Mouse (Mus musculus) lung, postnatal 0 days (tissue): ENCODE data around the gene Lta. TPM values are rescaled to one million over a fixed set of nuclear protein-coding genes. Genes with fewer than 3 reads are reported as not detected.

Experiments used
- ATAC-seq: fragments of 200-750 bp; cut with Nextera tagmentation; 2 replicates; pipeline ENCODE4 v1.8.0; 2017; ENCODE audit warnings: moderate library complexity
- DNase-seq: peaks from one replicate; pipeline ENCODE4 v3.0.0-alpha.2; 2016; ENCODE audit warnings: low spot score
- H3K27ac ChIP-seq: fragments of 300-500 bp; sonication (generic); 2 replicates; pipeline ENCODE4 v1.5.1; 2014; ENCODE audit warnings: antibody characterized with exemption, mild to moderate bottlenecking, low read length, mixed read lengths
- H3K27me3 ChIP-seq: fragments of 300-500 bp; sonication (generic); replicated peaks from 2 replicates; pipeline ENCODE4 v1.6.1; 2014; ENCODE audit warnings: low read length, mixed read lengths; ENCODE audit not compliant: insufficient read depth
- H3K36me3 ChIP-seq: fragments of 300-500 bp; sonication (generic); 2 replicates; pipeline ENCODE4 v1.6.1; 2014; ENCODE audit warnings: low read length, mixed read lengths; ENCODE audit not compliant: insufficient read depth
- H3K4me1 ChIP-seq: fragments of 300-500 bp; sonication (generic); 2 replicates; pipeline ENCODE4 v1.6.1; 2014; ENCODE audit warnings: antibody characterized with exemption, low read depth, low read length, mixed read lengths; ENCODE audit not compliant: insufficient read depth
- H3K4me2 ChIP-seq: fragments of 300-500 bp; sonication (generic); replicated peaks from 2 replicates; pipeline ENCODE4 v1.6.1; 2014; ENCODE audit warnings: low read depth, mild to moderate bottlenecking, low read length, moderate library complexity, mixed read lengths
- H3K4me3 ChIP-seq: fragments of 300-500 bp; sonication (generic); 2 replicates; pipeline ENCODE4 v1.5.1; 2014; ENCODE audit warnings: low read depth, low read length
- H3K9ac ChIP-seq: fragments of 300-500 bp; sonication (generic); replicated peaks from 2 replicates; pipeline ENCODE4 v1.6.1; 2014; ENCODE audit warnings: low read depth, mild to moderate bottlenecking
- H3K9me3 ChIP-seq: fragments of 300-500 bp; sonication (generic); 2 replicates; pipeline ENCODE4 v1.6.1; 2016; ENCODE audit warnings: low read length, mixed read lengths
- CTCF ChIP-seq: IDR thresholded peaks from 2 replicates; pipeline ENCODE4 v1.5.1; 2016; ENCODE audit warnings: antibody characterized with exemption, mild to moderate bottlenecking
- EP300 ChIP-seq: IDR thresholded peaks from 2 replicates; pipeline ENCODE4 v1.6.1; 2016; ENCODE audit warnings: antibody characterized with exemption, mild to moderate bottlenecking, control low read depth
- WGBS: fragments of 180-500 bp; shearing (Covaris S2); extraction: QIAGEN DNeasy Blood & Tissue Kit; methylation state at CpG from one replicate; pipeline ENCODE4 v1.1.7; 2014; 5-methylcytosine and 5-hydroxymethylcytosine counted together
- polyA plus RNA-seq: library from polyadenylated mRNA; unstranded; fragments of >200 nt; fragmentation: Nextera tagmentation; extraction: Ambion mirVana; gene quantifications from 2 replicates; pipeline ENCODE4 v1.2.1, GENCODE M21; 2015

Gene Lta
- polyA plus RNA-seq, 1 experiment from 2014 or later = 0.11 TPM

- Histone ChIP-seq H3K36me3 (no peaks in the 10 kb centered on the region), H3K27ac (no peak within 1 kb of the TSS), H3K4me3 (no peak within 1 kb of the TSS), H3K9me3 (no peaks in the 10 kb centered on the region), H3K4me2 (0 out of 2 replicates have a peak within 1 kb of the TSS, but pooled peaks have one; percentile 3), H3K9ac (no peak within 1 kb of the TSS), H3K4me1 (no peaks in the 10 kb centered on the region), H3K27me3 (0 out of 2 replicates have a peak, but pooled peaks cover 3% of the 10 kb centered on the region)
- WGBS = 30% methylated on average over 13 of the region's 13 CpGs
- TF ChIP-seq EP300 (no peak), CTCF (no peak)
- ATAC-seq (peak; percentile 26; the same call in 1 of the 2 replicates), DNase-seq (peak; percentile 50)
These were observed 3.4 kb downstream of the Lta start, which contains the start of gene Tnf for GRCm38 (mm10) chr17:35201787-35202186. Gene Tnf, minus strand, starts transcription at chr17:35202007.

- no peak overlapping the region for H3K9ac ChIP-seq
- 51% methylated on average over 11 of the region's 11 CpGs for WGBS
These were observed 4.0 kb downstream of the Lta start for GRCm38 (mm10) chr17:35201128-35201527.

GRCm38 (mm10) chr17:35200398-35200797, 4.8 kb downstream of the Lta start:
- WGBS = 77% methylated on average over 11 of the region's 11 CpGs

More at GRCm38 (mm10) chr17:35201128-35201527, 4.0 kb downstream of the Lta start:
- no peak for TF ChIP-seq EP300
- TF ChIP-seq CTCF = no peak
- DNase-seq = no peak
- H3K36me3 ChIP-seq = no peaks in the 10 kb centered on the region
- 0 out of 2 replicates have a peak, but pooled peaks cover 3% of the 10 kb centered on the region for H3K27me3 ChIP-seq
- H3K4me2 ChIP-seq = no peak overlapping the region
- H3K9me3 ChIP-seq = no peaks in the 10 kb centered on the region
- no peaks in the 10 kb centered on the region for H3K4me1 ChIP-seq
- no peak for ATAC-seq
- H3K27ac ChIP-seq = no peak overlapping the region
- no peak overlapping the region for H3K4me3 ChIP-seq

GRCm38 (mm10) chr17:35198946-35199345, 6.2 kb downstream of the Lta start:
- H3K4me1 ChIP-seq = peaks cover 4% of the 10 kb centered on the region; the same call in 1 of the 2 replicates
- TF ChIP-seq CTCF = no peak
- no peak for TF ChIP-seq EP300
- H3K9me3 ChIP-seq = no peaks in the 10 kb centered on the region
- 37% methylated on average over 8 of the region's 8 CpGs for WGBS
- no peak overlapping the region for H3K9ac ChIP-seq
- no peak overlapping the region for H3K27ac ChIP-seq
- no peak overlapping the region for H3K4me3 ChIP-seq
- DNase-seq (no peak), ATAC-seq (no peak)
- H3K36me3 ChIP-seq = no peaks in the 10 kb centered on the region
- peaks cover 3% of the 10 kb centered on the region; the same call in 1 of the 2 replicates for H3K27me3 ChIP-seq
- no peak overlapping the region for H3K4me2 ChIP-seq

More at GRCm38 (mm10) chr17:35200398-35200797, 4.8 kb downstream of the Lta start:
- Histone ChIP-seq H3K27me3 (peaks cover 3% of the 10 kb centered on the region; the same call in 1 of the 2 replicates), H3K4me1 (no peaks in the 10 kb centered on the region), H3K4me2 (no peak overlapping the region), H3K9ac (no peak overlapping the region), H3K27ac (no peak overlapping the region), H3K9me3 (no peaks in the 10 kb centered on the region), H3K4me3 (no peak overlapping the region), H3K36me3 (no peaks in the 10 kb centered on the region)
- DNase-seq (peak; percentile 61), ATAC-seq (peak; percentile 33; the same call in 1 of the 2 replicates)
- TF ChIP-seq EP300 (no peak), CTCF (no peak)

GRCm38 (mm10) chr17:35198029-35198428, 7.1 kb downstream of the Lta start:
- no peak for ATAC-seq
- DNase-seq = no peak
- Histone ChIP-seq H3K4me3 (no peak overlapping the region), H3K36me3 (no peaks in the 10 kb centered on the region), H3K27ac (no peak overlapping the region), H3K9ac (no peak overlapping the region), H3K4me2 (no peak overlapping the region), H3K9me3 (no peaks in the 10 kb centered on the region), H3K4me1 (peaks cover 4% of the 10 kb centered on the region; the same call in 1 of the 2 replicates), H3K27me3 (peaks cover 3% of the 10 kb centered on the region; the same call in 1 of the 2 replicates)
- WGBS = 50% methylated on average over 7 of the region's 7 CpGs
- TF ChIP-seq CTCF (no peak), EP300 (no peak)

GRCm38 (mm10) chr17:35197126-35197525, 8.0 kb downstream of the Lta start:
- no peak for DNase-seq
- WGBS = 56% methylated on average over 5 of the region's 6 CpGs
- Histone ChIP-seq H3K4me1 (peaks cover 4% of the 10 kb centered on the region; the same call in 1 of the 2 replicates), H3K27me3 (peaks cover 3% of the 10 kb centered on the region; the same call in 1 of the 2 replicates), H3K9me3 (no peaks in the 10 kb centered on the region), H3K9ac (no peak overlapping the region), H3K4me3 (no peak overlapping the region), H3K27ac (no peak overlapping the region), H3K36me3 (no peaks in the 10 kb centered on the region), H3K4me2 (no peak overlapping the region)
- no peak for ATAC-seq
- TF ChIP-seq CTCF (no peak), EP300 (no peak)
